Mouse (Mus musculus) layer of hippocampus, adult 2 months (tissue): ENCODE measurements around the gene Slc51a. TPM values are rescaled to one million over a fixed set of nuclear protein-coding genes. Genes with fewer than 3 reads are reported as not detected.

ENCODE experiments used
- DNase-seq, 2 experiments: peaks; one replicate each; pipeline ENCODE4 v3.0.0; 2022; ENCODE audit warnings: low spot score in 2 of 2
- H3K27ac ChIP-seq: fragments of 200-600 bp; 2 replicates; pipeline ENCODE4 v1.8.1; 2022
- H3K4me3 ChIP-seq: fragments of 200-600 bp; 2 replicates; pipeline ENCODE4 v1.8.1; 2022; ENCODE audit warnings: mild to moderate bottlenecking
- CTCF ChIP-seq: fragments of 200-600 bp; conservative IDR thresholded peaks from 2 replicates; pipeline ENCODE4 v1.8.1; 2022; ENCODE audit warnings: antibody characterized with exemption, mild to moderate bottlenecking, moderate library complexity
- long read RNA-seq, 2 experiments: library from polyadenylated mRNA; stranded (forward); transcript quantifications; one replicate each; pipeline ENCODE4 v2.0.0; 2021; ENCODE audit warnings: borderline mapping rate in 2 of 2
- total RNA-seq, 2 experiments: library from RNA; stranded (reverse); gene quantifications; 2 replicates each; pipeline ENCODE4 v1.2.3; 2021

The Slc51a gene
- not detected for total RNA-seq
- long read RNA-seq, experiment 1, result 0 reads
- long read RNA-seq, experiment 2, result 0 reads

DNA sequence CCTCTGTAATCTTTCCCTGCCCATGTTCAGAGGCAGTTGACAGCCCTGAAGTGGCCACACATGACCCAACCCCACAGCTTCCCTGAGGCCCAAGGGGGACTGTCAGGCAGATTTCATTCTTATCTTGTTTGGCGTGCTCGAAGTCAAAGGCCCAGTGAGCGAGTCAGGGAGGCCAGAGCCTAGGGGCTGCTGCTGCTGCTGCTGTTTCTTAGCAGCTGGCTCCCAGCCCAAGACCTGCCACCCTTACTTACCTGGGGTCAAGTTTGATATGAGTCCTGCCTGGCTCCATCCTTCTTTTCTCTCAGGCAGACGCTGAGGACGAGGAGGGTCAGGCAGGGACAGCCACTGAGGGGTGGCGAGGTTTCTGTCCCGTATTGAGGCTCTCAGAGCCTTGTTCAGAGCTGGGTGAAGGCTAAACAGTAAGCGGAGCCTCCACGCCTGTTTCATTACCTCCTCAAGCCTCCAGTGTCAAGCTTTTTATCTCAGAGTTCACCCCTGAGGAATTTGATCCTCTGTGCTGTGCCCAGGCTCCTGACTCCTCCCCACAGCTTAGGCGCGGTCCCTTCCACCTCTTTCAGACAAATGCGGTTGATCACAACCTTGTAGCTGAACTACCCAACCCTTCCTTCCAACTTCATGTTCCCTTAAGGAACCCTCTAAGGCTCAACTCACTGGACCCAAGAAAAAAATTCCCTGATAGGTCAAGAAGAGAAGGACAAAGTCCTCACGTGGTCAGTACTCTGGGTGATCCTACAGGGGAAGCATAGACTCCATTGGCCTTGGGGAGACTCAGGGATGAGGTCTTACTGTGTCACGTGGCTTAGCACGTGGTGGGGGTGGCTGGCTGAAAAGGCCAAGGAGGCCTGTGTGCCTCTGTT lies at the start of gene Slc51a:
Slc51a (minus strand) TSS at position 646 of the 878 bp plus-strand sequence.
- no peak for TF ChIP-seq CTCF
- no peak for DNase-seq
- no peak within 1 kb of the TSS for H3K27ac ChIP-seq
- H3K4me3 ChIP-seq, result no peak within 1 kb of the TSS

DNA sequence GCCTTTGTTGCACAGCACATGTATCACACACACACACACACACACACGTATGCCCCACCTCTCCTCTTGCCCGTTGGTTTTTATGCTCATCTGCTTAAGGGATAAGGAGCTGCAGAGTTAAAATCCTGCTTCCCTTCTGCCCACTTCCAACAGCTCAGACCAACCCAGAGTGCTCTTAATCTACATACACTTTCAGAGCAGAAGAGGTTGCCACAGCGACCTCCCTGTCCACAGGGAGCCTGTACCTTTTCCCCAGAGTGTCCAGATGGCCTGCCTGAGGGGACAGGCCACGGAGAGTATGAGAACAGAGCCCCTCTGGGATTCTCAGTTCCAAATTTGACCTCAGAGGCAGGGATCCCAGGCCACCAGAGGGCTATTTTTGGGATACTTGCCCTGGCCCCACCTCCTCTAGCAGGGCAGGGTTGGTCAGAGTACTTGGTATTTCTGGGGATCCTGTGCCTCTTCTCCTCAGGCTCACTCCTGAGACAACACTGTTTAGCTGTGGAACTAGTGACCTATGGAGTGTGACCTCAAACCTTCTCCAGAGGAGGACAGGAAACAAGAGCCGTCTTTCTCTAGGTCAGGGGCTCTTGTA lies 47.6 kb upstream of the Slc51a start:
- 0 out of 2 replicates have a peak overlapping the region, but pooled peaks have one; percentile 32 for H3K27ac ChIP-seq
- H3K4me3 ChIP-seq, result no peak overlapping the region
- 0 out of 2 replicates have a peak, but pooled peaks have one; percentile 18 for TF ChIP-seq CTCF
- DNase-seq, result no peak

DNA sequence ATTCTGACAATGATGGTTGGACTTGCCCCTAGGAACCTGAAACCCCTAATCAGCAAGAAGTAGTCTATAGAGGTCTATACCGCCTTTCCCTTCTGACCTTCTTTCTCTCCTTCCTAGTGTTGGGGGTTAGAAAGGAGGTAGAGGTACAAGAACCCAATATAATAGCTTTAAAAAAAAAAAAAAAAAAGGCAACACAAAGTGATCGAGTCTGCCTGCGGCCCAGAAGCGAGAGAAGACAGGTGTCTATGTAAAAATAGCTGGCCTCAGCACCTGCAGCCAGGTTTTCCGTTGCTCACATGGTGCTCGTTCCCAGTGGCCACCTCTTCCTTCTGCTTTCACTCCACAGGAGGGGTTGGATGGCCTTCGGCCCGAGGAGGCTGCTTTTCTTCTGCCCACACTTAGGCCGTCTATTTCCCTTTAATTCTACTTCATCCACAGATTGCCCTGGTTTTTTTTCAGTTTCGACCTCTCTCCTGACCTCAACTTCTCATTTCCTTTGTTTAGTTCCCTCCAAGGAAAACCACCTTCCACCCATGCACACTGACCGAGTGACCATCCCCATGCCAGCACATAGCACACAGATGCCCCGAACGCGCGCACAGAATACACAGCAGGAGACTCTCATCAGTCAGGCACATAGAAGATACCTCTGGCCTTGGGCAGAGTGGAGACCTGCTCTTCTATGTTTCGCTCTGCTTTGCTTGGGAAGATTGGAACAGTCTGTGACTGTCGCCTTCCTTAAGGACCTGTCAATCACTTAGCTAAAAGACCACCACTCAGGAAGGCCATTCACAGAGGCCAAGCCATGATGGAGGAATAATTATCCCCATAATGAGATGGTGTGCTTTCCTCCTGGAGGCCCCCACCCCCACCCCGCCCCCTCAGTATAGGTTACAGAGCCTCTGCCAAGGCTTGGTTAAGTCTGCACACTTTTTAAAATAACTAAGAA lies 45.5 kb upstream of the Slc51a start:
- Histone ChIP-seq H3K4me3 (no peak overlapping the region), H3K27ac (no peak overlapping the region)
- no peak for DNase-seq
- TF ChIP-seq CTCF, result no peak

DNA sequence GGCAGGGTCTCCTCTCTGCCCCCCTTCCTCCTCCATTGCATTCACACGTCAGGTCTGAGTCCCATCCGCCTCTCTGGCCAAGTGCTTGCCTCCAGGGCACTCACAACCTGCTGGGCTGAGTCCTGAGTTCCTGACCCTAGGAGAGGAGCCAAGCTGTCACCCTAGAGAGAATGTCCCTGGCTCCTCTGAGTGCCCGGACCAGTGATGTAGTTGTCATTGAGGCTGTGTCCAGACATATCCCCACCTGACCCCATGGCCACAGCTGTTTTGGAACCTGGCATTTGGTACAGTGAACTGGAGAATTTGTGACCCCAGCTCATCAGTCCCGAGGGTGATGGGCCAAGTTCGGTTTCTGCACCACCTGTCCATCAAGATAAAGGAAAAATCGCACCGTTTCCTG lies 39.2 kb upstream of the Slc51a start:
- no peak for TF ChIP-seq CTCF

DNA sequence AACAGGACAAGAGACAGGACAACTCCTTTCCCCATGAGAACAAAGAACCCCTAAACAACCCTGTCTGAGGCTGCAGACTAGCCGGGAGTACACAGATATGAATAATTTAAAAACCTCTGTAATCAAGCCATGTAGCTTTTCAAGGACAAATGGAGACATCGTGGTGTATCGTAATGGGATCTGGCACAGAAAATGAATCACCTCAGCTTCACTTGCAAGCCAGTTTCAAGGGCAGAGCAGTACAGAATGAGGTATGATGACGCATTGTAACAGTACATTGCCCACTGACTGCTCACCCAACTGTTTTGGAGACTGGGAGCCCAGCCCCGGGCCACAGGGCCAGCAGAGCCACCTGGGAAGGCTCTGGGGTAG lies 36.6 kb upstream of the Slc51a start:
- TF ChIP-seq CTCF, result no peak
- H3K4me3 ChIP-seq, result no peak overlapping the region
- no peak for DNase-seq
- peak overlapping the region; percentile 32; the same call in 1 of the 2 replicates for H3K27ac ChIP-seq

More for the DNA sequence above, 39.2 kb upstream of the Slc51a start:
- Histone ChIP-seq H3K4me3 (no peak overlapping the region), H3K27ac (no peak overlapping the region)
- DNase-seq, result no peak

DNA sequence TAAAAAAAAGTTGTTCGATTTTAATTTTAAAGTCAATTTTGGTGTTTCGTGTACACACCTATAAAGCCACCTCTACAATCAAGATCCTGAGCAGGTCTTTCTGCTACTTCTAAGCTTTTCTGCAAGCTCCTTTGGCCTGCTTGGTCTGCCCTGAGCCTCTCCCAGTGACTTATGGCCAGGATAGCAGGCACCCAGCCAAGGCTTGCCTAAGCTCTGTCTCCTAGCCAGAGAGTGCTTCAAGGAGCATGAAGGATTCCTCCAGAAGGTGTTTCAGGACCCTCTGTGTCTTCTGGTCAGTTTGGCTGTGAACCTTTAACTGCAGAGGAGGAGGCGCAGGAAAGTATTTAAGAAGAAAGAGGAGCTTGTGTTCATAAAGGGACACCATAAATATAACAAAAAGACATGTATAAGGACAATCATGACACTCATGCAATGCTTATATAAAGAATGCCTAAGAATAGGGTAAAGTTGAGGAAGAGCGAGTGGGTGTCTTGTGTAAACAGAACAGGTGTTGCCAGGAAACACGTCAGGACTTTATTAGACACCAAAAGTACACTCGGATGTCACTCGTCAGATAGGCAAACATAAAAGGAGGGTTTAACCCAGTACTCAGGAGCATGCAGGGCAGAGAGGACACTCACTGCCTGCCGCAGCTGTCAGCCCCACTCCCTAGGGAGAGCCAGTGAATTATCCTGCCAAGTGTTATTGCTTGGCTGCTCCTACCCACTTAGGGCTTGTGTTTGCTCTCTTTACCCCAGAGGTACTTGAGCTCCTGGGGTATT lies 36.0 kb upstream of the Slc51a start:
- Histone ChIP-seq H3K27ac (peak overlapping the region; percentile 32; the same call in 1 of the 2 replicates), H3K4me3 (no peak overlapping the region)
- DNase-seq, result no peak
- no peak for TF ChIP-seq CTCF

DNA sequence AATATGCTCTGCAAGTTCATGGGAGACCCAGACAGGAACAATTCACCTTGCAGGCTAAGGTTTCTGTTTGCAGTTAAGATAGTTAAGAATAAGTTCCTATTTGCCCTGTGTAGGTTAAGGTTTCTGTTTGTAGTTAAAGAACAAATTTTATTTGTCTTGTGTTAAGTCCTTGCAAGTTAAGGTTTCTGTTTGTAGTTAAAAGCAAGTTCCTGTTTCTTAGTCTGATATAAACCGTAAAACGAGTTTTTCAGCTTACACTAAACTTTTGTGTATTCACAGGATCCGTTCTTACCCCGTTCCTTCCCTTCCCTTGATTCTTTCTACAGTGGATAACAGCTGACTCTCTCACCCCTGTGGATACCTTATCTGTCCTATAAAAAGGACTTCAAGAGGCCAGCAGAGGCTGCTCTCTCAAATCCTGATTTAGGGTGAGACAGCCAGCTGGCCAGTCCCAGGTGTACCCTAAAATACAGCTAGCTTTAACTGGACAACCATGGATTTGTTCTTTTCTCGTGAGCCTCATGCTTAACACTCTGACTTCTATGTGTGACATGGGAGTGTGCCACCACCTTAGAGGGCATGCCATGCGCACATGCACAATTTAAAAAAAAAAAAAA lies 35.0 kb upstream of the Slc51a start:
- TF ChIP-seq CTCF, result no peak
- no peak for DNase-seq
- no peak overlapping the region for H3K4me3 ChIP-seq
- no peak overlapping the region for H3K27ac ChIP-seq

DNA sequence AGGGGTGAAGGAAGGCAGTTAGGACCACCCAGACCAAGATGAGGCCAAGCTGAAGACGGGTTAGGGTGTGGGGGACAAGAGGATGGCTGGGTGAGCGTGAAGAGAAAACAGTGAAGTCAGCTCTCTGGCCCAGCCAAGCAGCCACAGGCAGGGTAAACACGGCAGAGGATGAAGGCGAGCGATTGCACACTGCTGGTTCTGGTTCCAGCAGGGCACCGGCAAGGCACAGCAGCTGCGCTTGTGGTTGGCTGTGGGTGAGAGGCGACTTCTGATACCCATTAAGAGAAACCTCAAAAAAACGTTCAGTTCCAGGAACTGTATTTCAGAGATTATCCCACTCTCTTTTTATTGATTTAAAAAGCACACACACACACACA lies 32.7 kb upstream of the Slc51a start:
- DNase-seq, result no peak
- peak overlapping the region; percentile 62; the same call in 1 of the 2 replicates for H3K27ac ChIP-seq
- H3K4me3 ChIP-seq, result no peak overlapping the region
- no peak for TF ChIP-seq CTCF

DNA sequence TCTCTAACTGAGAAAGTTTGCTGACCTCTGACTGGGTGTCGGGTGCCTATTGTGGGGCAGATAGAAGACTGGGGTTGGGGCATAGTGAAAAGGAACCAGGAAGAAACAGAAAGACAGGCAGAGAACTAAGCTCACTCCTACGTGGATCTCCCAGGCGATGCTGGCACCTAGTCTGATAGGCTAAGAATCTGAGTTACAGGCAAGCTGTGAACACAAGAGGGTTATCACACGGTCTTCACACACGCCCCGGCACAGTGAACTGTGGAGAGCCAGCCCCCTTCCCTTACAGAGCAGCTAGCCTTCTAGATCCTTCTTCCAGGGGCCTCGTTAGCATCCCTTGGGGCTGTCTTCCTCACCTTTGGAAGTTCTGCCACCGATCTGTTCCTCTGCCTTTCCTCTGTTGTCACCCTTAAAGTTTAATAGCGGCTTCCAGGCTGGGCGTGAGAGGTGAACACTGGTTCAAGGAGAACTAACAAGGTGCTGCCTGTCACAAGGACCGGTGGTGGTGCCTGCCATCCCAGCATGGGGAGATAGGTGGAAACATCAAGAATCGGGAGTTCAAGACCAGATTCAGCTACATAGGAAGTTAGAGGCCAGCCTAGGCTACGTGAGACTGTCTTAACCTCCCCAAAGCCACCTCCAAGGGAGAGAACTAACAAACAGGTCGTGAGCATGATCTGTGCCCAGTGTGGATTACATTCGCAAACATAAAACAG lies 32.1 kb upstream of the Slc51a start:
- Histone ChIP-seq H3K27ac (peak overlapping the region; percentile 62; the same call in 1 of the 2 replicates), H3K4me3 (no peak overlapping the region)
- DNase-seq, result no peak
- no peak for TF ChIP-seq CTCF

DNA sequence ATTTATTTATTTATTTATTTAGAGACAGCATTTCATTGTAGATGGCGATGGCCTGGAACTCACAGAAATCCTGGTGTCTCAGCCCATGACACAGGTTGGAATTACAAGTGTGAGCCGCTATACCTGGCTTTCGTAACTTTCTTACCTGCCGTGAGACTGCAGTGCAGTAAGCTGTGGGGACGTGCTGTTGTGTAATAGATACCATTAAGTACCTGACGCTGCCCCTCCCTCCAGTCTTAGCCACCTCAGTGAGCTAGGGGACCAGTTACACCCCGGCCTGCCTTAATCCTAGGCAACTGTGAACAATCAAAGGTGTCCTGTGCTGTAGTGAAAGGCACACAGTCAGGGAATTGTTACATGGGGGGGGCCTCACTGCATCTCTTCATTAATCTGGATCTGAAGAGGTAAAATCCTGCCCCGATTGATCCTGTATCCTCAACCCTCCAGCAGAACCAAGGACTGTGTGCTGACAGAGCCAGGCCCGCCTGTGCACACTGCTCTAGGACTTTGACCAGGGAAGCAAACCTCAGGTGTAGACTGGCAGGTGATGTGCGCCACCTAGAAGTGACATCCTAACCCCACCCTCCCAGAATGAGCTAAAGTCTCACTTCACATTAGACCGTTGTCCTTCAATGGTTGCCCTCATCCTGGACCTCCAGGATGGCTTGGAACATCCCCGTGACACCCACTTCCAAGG lies 30.3 kb upstream of the Slc51a start:
- TF ChIP-seq CTCF, result no peak
- H3K4me3 ChIP-seq, result no peak overlapping the region

More for the DNA sequence above, 30.3 kb upstream of the Slc51a start:
- no peak for DNase-seq
- H3K27ac ChIP-seq, result no peak overlapping the region
